Mouse (Mus musculus) mouse trophoblast stem cell (cell line): ENCODE data around the gene Gjb2.
"Not testable (repeated sequence)": the region's sequence is repeated elsewhere in the genome, so short reads cannot be mapped to it uniquely, and the experiment has no call there.

Source experiments
- in situ Hi-C, 2 experiments: fragments of 300-500 bp; cut with MseI, MboI; formaldehyde crosslinking; loops; 2 replicates in 1 of 2; 3 replicates in 1 of 2; pipeline ENCODE4 v1.15.1; 2025

Gjb2 gene

DNA sequence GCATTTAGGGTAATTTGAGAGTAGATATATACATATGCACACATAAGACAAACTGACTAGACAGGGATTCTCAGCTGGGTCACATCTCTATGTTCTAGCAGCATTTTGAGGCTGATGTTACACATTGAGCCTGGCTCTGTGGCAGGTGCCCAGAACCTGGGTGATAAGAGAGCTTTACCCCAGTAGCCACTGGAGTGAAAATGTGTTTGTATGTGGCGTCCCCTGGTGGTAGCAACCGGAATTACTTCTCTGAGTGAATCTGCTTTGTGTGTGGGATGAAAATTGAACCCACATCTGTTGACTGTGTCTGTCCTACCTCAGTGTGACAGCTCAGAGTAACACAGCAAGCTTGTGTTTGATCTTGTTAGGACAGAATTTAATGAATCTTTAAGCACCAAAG is 34.6 kb downstream of the Gjb2 start:
- in situ Hi-C loops: not testable (repeated sequence)

- in situ Hi-C loops: no loop called here
Measured at GRCm38 (mm10) chr14:57066053-57066452, 38.4 kb downstream of the Gjb2 start.

DNA sequence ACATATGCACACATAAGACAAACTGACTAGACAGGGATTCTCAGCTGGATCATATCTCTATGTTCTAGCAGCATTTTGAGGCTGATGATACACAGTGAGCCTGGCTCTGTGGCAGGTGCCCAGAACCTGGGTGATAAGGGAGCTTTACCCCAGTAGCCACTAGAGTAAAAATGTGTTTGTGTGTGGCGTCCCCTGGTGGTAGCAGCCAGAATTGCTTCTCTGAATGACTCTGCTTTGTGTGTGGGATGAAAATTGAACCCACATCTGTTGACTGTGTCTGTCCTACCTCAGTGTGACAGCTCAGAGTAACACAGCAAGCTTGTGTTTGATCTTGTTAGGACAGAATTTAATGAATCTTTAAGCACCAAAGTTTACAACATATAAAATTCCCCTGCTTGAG is 44.5 kb downstream of the Gjb2 start:
- in situ Hi-C loops: not testable (repeated sequence)

- in situ Hi-C loops: loop anchor here (5.0 kb wide), 1 partner anchor 90 kb away; no protein-coding TSS in a partner anchor
Measured at GRCm38 (mm10) chr14:57057563-57058321, 46.8 kb downstream of the Gjb2 start, which contains the start of gene Gja3. Gene Gja3, minus strand, starts transcription at chr14:57058100.

DNA sequence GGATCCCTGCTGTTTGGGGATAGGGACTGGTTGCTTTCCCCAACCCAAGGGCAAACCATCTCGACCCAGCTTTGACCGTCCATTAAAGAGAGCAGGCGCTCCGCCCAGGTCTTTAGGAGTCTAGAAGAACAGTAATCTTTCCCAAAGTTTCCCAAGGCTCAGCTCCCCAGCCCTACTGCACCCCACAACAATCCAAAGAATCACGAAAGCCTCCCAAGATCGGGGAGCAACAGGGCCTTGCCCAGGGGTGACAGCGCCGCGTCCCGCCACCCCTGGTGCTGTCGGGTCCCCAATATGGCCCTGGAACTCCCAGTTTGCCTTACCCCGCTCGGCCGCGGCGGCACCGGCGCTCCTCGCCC is 47.3 kb downstream of the Gjb2 start:
- in situ Hi-C loops: loop anchor here (5.0 kb wide), 1 partner anchor 90 kb away; no protein-coding TSS in a partner anchor

DNA sequence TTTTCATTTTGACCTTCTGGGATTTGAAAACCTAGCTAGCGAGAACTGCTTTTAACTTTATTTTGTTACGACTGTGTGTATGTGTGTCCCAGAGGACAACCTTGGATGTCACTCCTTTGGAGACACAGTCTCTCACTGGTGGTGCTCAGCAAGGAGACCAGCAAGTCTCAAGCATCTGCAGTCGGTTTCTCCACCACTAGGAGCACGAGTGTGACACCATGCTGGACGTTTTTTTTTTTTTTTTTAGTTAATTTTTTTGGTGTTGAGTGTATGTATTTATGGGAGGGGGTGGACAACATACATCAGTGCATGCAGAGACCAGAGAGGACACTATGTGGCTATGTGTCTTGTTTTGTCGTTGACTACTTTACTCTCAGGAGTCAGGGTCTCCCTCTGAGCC is 51.8 kb downstream of the Gjb2 start:
- in situ Hi-C loops: no loop called here
